Mouse (Mus musculus): ENCODE results near the gene Olfr1532-ps1. TPM values are rescaled to one million over a fixed set of nuclear protein-coding genes. Genes with fewer than 3 reads are reported as not detected.

The Olfr1532-ps1 gene
- polyA plus RNA-seq, 2 experiments = not detected

- no peak for DNase-seq (ENCODE audit: low read depth in 3 of 3, low spot score in 3 of 3)
- Histone ChIP-seq H3K4me1 (replicated peaks; ENCODE audit: control insufficient read depth in 2 of 2, insufficient read depth in 2 of 2, low read length in 1 of 2) (no peaks in the 10 kb centered on the region), H3K36me3 (replicated peaks; ENCODE audit: control insufficient read depth, insufficient read depth, low read depth) (no peaks in the 10 kb centered on the region), H3K27ac (no peak within 1 kb of the TSS), H3K9ac (replicated peaks) (no peak within 1 kb of the TSS), H3K4me2 (ENCODE audit: low read depth) (no peak within 1 kb of the TSS), H3K9me3 (ENCODE audit: control insufficient read depth, low read length) (no peaks in the 10 kb centered on the region), H3K4me3 (ENCODE audit: insufficient read depth in 1 of 2, low read depth in 2 of 2, low read length in 2 of 2) (no peak within 1 kb of the TSS), H3K27me3 (ENCODE audit: control insufficient read depth, insufficient read depth, low read length) (no peaks in the 10 kb centered on the region)
- no peak for ATAC-seq (ENCODE audit: insufficient read depth)
- TF ChIP-seq EP300 (IDR thresholded peaks at IDR 0.05; ENCODE audit: low read depth) (no peak), CTCF (IDR thresholded peaks at IDR 0.05; ENCODE audit: low read depth) (no peak)
These were observed 24.3 kb downstream of the Olfr1532-ps1 start, which contains the start of gene Olfr709-ps1 for GRCm38 (mm10) chr7:106932119-106932518. Gene Olfr709-ps1 (minus strand): TSS chr7:106932219.

GRCm38 (mm10) chr7:106948212-106948611 is 40.4 kb downstream of the Olfr1532-ps1 start, which contains the start of gene Olfr710:
Gene Olfr710 (minus strand): TSS chr7:106948312.
- no peaks in the 10 kb centered on the region for H3K9me3 ChIP-seq (ENCODE audit: control insufficient read depth, low read length)
- WGBS (ENCODE audit: insufficient replicate concordance) = 59% methylated on average over 3 of the region's 3 CpGs

GRCm38 (mm10) chr7:106963837-106964236 is 56.0 kb downstream of the Olfr1532-ps1 start, which contains the start of gene Olfr6:
Gene Olfr6 (minus strand): TSS chr7:106963937.
- TF ChIP-seq CTCF (IDR thresholded peaks at IDR 0.05; ENCODE audit: low read depth) (no peak), EP300 (IDR thresholded peaks at IDR 0.05; ENCODE audit: low read depth) (no peak)
- DNase-seq (ENCODE audit: low read depth in 3 of 3, low spot score in 3 of 3) (no peak), ATAC-seq (ENCODE audit: insufficient read depth) (no peak)
- no peaks in the 10 kb centered on the region for H3K27me3 ChIP-seq (ENCODE audit: control insufficient read depth, insufficient read depth, low read length)
- no peaks in the 10 kb centered on the region for H3K4me1 ChIP-seq (replicated peaks; ENCODE audit: control insufficient read depth in 2 of 2, insufficient read depth in 2 of 2, low read length in 1 of 2)
- H3K4me3 ChIP-seq (ENCODE audit: insufficient read depth in 1 of 2, low read depth in 2 of 2, low read length in 2 of 2) = no peak within 1 kb of the TSS
- no peak within 1 kb of the TSS for H3K9ac ChIP-seq (replicated peaks)
- 58% methylated on average over 1 of the region's 1 CpGs for WGBS (ENCODE audit: insufficient replicate concordance)
- H3K36me3 ChIP-seq (replicated peaks; ENCODE audit: control insufficient read depth, insufficient read depth, low read depth) = no peaks in the 10 kb centered on the region
- no peaks in the 10 kb centered on the region for H3K9me3 ChIP-seq (ENCODE audit: control insufficient read depth, low read length)
- no peak within 1 kb of the TSS for H3K4me2 ChIP-seq (ENCODE audit: low read depth)
- no peak within 1 kb of the TSS for H3K27ac ChIP-seq

More at GRCm38 (mm10) chr7:106948212-106948611, 40.4 kb downstream of the Olfr1532-ps1 start, which contains the start of gene Olfr710:
- TF ChIP-seq CTCF (IDR thresholded peaks at IDR 0.05; ENCODE audit: low read depth) (no peak), EP300 (IDR thresholded peaks at IDR 0.05; ENCODE audit: low read depth) (no peak)
- H3K27me3 ChIP-seq (ENCODE audit: control insufficient read depth, insufficient read depth, low read length) = no peaks in the 10 kb centered on the region
- H3K4me3 ChIP-seq (ENCODE audit: insufficient read depth in 1 of 2, low read depth in 2 of 2, low read length in 2 of 2) = no peak within 1 kb of the TSS
- no peaks in the 10 kb centered on the region for H3K4me1 ChIP-seq (replicated peaks; ENCODE audit: control insufficient read depth in 2 of 2, insufficient read depth in 2 of 2, low read length in 1 of 2)
- H3K27ac ChIP-seq = no peak within 1 kb of the TSS
- H3K4me2 ChIP-seq (ENCODE audit: low read depth) = no peak within 1 kb of the TSS
- no peak within 1 kb of the TSS for H3K9ac ChIP-seq (replicated peaks)
- H3K36me3 ChIP-seq (replicated peaks; ENCODE audit: control insufficient read depth, insufficient read depth, low read depth) = no peaks in the 10 kb centered on the region
- DNase-seq (ENCODE audit: low read depth in 3 of 3, low spot score in 3 of 3) = no peak
- no peak for ATAC-seq (ENCODE audit: insufficient read depth)

Other genes with a start within 250 kb of the Olfr1532-ps1 start
- not detected in 2 replicates for gene Olfr693, start 227.4 kb upstream of the Olfr1532-ps1 start, polyA plus RNA-seq (2012; rRNA removed)
- gene Olfr693, start 227.4 kb upstream of the Olfr1532-ps1 start, polyA plus RNA-seq (2014; fragmentation: Nextera tagmentation; extraction: Ambion mirVana) = not detected in 2 replicates
- gene Olfr694, start 216.2 kb upstream of the Olfr1532-ps1 start, polyA plus RNA-seq (2012; rRNA removed) = not detected in 2 replicates
- gene Olfr694, start 216.2 kb upstream of the Olfr1532-ps1 start, polyA plus RNA-seq (2014; fragmentation: Nextera tagmentation; extraction: Ambion mirVana) = not detected in 2 replicates
- gene Olfr695, start 191.6 kb upstream of the Olfr1532-ps1 start, polyA plus RNA-seq (2012; rRNA removed) = not detected in 2 replicates
- gene Olfr695, start 191.6 kb upstream of the Olfr1532-ps1 start, polyA plus RNA-seq (2014; fragmentation: Nextera tagmentation; extraction: Ambion mirVana) = not detected in 2 replicates
- gene Olfr697, start 165.6 kb upstream of the Olfr1532-ps1 start, polyA plus RNA-seq (2012; rRNA removed) = not detected in 2 replicates
- not detected in 2 replicates for gene Olfr697, start 165.6 kb upstream of the Olfr1532-ps1 start, polyA plus RNA-seq (2014; fragmentation: Nextera tagmentation; extraction: Ambion mirVana)
- gene Olfr698, start 152.6 kb upstream of the Olfr1532-ps1 start, polyA plus RNA-seq (2012; rRNA removed) = not detected in 2 replicates
- gene Olfr698, start 152.6 kb upstream of the Olfr1532-ps1 start, polyA plus RNA-seq (2014; fragmentation: Nextera tagmentation; extraction: Ambion mirVana) = not detected in 2 replicates
- gene Olfr699, start 114.8 kb upstream of the Olfr1532-ps1 start, polyA plus RNA-seq (2012; rRNA removed) = not detected in 2 replicates
- gene Olfr699, start 114.8 kb upstream of the Olfr1532-ps1 start, polyA plus RNA-seq (2014; fragmentation: Nextera tagmentation; extraction: Ambion mirVana) = not detected in 2 replicates
- gene Olfr700, start 99.2 kb upstream of the Olfr1532-ps1 start, polyA plus RNA-seq (2012; rRNA removed) = not detected in 2 replicates
- gene Olfr700, start 99.2 kb upstream of the Olfr1532-ps1 start, polyA plus RNA-seq (2014; fragmentation: Nextera tagmentation; extraction: Ambion mirVana) = not detected in 2 replicates
- not detected in 2 replicates for gene Olfr701, start 93.9 kb upstream of the Olfr1532-ps1 start, polyA plus RNA-seq (2012; rRNA removed)
- not detected in 2 replicates for gene Olfr701, start 93.9 kb upstream of the Olfr1532-ps1 start, polyA plus RNA-seq (2014; fragmentation: Nextera tagmentation; extraction: Ambion mirVana)
- not detected in 2 replicates for gene Olfr702, start 74.1 kb upstream of the Olfr1532-ps1 start, polyA plus RNA-seq (2012; rRNA removed)
- gene Olfr702, start 74.1 kb upstream of the Olfr1532-ps1 start, polyA plus RNA-seq (2014; fragmentation: Nextera tagmentation; extraction: Ambion mirVana) = not detected in 2 replicates
- gene Olfr703, start 64.6 kb upstream of the Olfr1532-ps1 start, polyA plus RNA-seq (2012; rRNA removed) = not detected in 2 replicates
- gene Olfr703, start 64.6 kb upstream of the Olfr1532-ps1 start, polyA plus RNA-seq (2014; fragmentation: Nextera tagmentation; extraction: Ambion mirVana) = not detected in 2 replicates
- gene Olfr704, start 44.8 kb upstream of the Olfr1532-ps1 start, polyA plus RNA-seq (2012; rRNA removed) = not detected in 2 replicates
- not detected in 2 replicates for gene Olfr704, start 44.8 kb upstream of the Olfr1532-ps1 start, polyA plus RNA-seq (2014; fragmentation: Nextera tagmentation; extraction: Ambion mirVana)
- gene Olfr705, start 31.1 kb upstream of the Olfr1532-ps1 start, polyA plus RNA-seq (2012; rRNA removed) = not detected in 2 replicates
- not detected in 2 replicates for gene Olfr705, start 31.1 kb upstream of the Olfr1532-ps1 start, polyA plus RNA-seq (2014; fragmentation: Nextera tagmentation; extraction: Ambion mirVana)
- gene Olfr706, start 19.8 kb upstream of the Olfr1532-ps1 start, polyA plus RNA-seq (2012; rRNA removed) = not detected in 2 replicates
- gene Olfr706, start 19.8 kb upstream of the Olfr1532-ps1 start, polyA plus RNA-seq (2014; fragmentation: Nextera tagmentation; extraction: Ambion mirVana) = not detected in 2 replicates
- not detected in 2 replicates for gene Olfr707, start 6.8 kb upstream of the Olfr1532-ps1 start, polyA plus RNA-seq (2012; rRNA removed)
- not detected in 2 replicates for gene Olfr707, start 6.8 kb upstream of the Olfr1532-ps1 start, polyA plus RNA-seq (2014; fragmentation: Nextera tagmentation; extraction: Ambion mirVana)
- not detected in 2 replicates for gene Olfr709-ps1, start 24.2 kb downstream of the Olfr1532-ps1 start, polyA plus RNA-seq (2012; rRNA removed)
- gene Olfr709-ps1, start 24.2 kb downstream of the Olfr1532-ps1 start, polyA plus RNA-seq (2014; fragmentation: Nextera tagmentation; extraction: Ambion mirVana) = not detected in 2 replicates
- gene Olfr710, start 40.3 kb downstream of the Olfr1532-ps1 start, polyA plus RNA-seq (2012; rRNA removed) = not detected in 2 replicates
- not detected in 2 replicates for gene Olfr710, start 40.3 kb downstream of the Olfr1532-ps1 start, polyA plus RNA-seq (2014; fragmentation: Nextera tagmentation; extraction: Ambion mirVana)
- not detected in 2 replicates for gene Olfr6, start 55.9 kb downstream of the Olfr1532-ps1 start, polyA plus RNA-seq (2012; rRNA removed)
- gene Olfr6, start 55.9 kb downstream of the Olfr1532-ps1 start, polyA plus RNA-seq (2014; fragmentation: Nextera tagmentation; extraction: Ambion mirVana) = not detected in 2 replicates
- not detected in 2 replicates for gene Olfr711, start 67.5 kb downstream of the Olfr1532-ps1 start, polyA plus RNA-seq (2012; rRNA removed)
- gene Olfr711, start 67.5 kb downstream of the Olfr1532-ps1 start, polyA plus RNA-seq (2014; fragmentation: Nextera tagmentation; extraction: Ambion mirVana) = not detected in 2 replicates
- not detected in 2 replicates for gene Olfr2, start 98.1 kb downstream of the Olfr1532-ps1 start, polyA plus RNA-seq (2012; rRNA removed)
- not detected in 2 replicates for gene Olfr2, start 98.1 kb downstream of the Olfr1532-ps1 start, polyA plus RNA-seq (2014; fragmentation: Nextera tagmentation; extraction: Ambion mirVana)
- not detected in 2 replicates for gene Olfr713, start 123.2 kb downstream of the Olfr1532-ps1 start, polyA plus RNA-seq (2012; rRNA removed)
- not detected in 2 replicates for gene Olfr713, start 123.2 kb downstream of the Olfr1532-ps1 start, polyA plus RNA-seq (2014; fragmentation: Nextera tagmentation; extraction: Ambion mirVana)
- gene Olfr714, start 163.0 kb downstream of the Olfr1532-ps1 start, polyA plus RNA-seq (2012; rRNA removed) = not detected in 2 replicates
- not detected in 2 replicates for gene Olfr714, start 163.0 kb downstream of the Olfr1532-ps1 start, polyA plus RNA-seq (2014; fragmentation: Nextera tagmentation; extraction: Ambion mirVana)
- not detected in 2 replicates for gene Olfr17, start 185.2 kb downstream of the Olfr1532-ps1 start, polyA plus RNA-seq (2012; rRNA removed)
- gene Olfr17, start 185.2 kb downstream of the Olfr1532-ps1 start, polyA plus RNA-seq (2014; fragmentation: Nextera tagmentation; extraction: Ambion mirVana) = not detected in 2 replicates
- gene Olfr715b, start 202.4 kb downstream of the Olfr1532-ps1 start, polyA plus RNA-seq (2012; rRNA removed) = not detected in 2 replicates
- not detected in 2 replicates for gene Olfr715b, start 202.4 kb downstream of the Olfr1532-ps1 start, polyA plus RNA-seq (2014; fragmentation: Nextera tagmentation; extraction: Ambion mirVana)
- gene Olfr715, start 223.1 kb downstream of the Olfr1532-ps1 start, polyA plus RNA-seq (2012; rRNA removed) = not detected in 2 replicates
- gene Olfr715, start 223.1 kb downstream of the Olfr1532-ps1 start, polyA plus RNA-seq (2014; fragmentation: Nextera tagmentation; extraction: Ambion mirVana) = not detected in 2 replicates
- gene Olfr716, start 230.3 kb downstream of the Olfr1532-ps1 start, polyA plus RNA-seq (2012; rRNA removed) = not detected in 2 replicates
- gene Olfr716, start 230.3 kb downstream of the Olfr1532-ps1 start, polyA plus RNA-seq (2014; fragmentation: Nextera tagmentation; extraction: Ambion mirVana) = not detected in 2 replicates

All from liver, embryonic 14.5 days (tissue).